Mouse (Mus musculus) cerebellum, adult 9-10 months (tissue): ENCODE results near the gene Scai.
"Not testable (repeated sequence)": the region's sequence is repeated elsewhere in the genome, so short reads cannot be mapped to it uniquely, and the experiment has no call there.

Experiments
- DNase-seq: peaks from one replicate; pipeline ENCODE4 v3.0.0; 2022

Scai gene

GRCm38 (mm10) chr2:39129526-39130326 is 60.8 kb downstream of the Scai start:
- DNase-seq: no peak

GRCm38 (mm10) chr2:39124167-39124566 is 66.4 kb downstream of the Scai start:
- DNase-seq: no peak

- DNase-seq: no peak
Measured at GRCm38 (mm10) chr2:39121137-39121536, 69.4 kb downstream of the Scai start.

- DNase-seq: no peak
Measured at GRCm38 (mm10) chr2:39116583-39116982, 74.0 kb downstream of the Scai start.

GRCm38 (mm10) chr2:39114093-39114492 is 76.4 kb downstream of the Scai start:
- no peak for DNase-seq

GRCm38 (mm10) chr2:39110514-39110913 is 80.0 kb downstream of the Scai start:
- no peak for DNase-seq

- DNase-seq: not testable (repeated sequence)
Measured at GRCm38 (mm10) chr2:39109712-39110111, 80.8 kb downstream of the Scai start.

- DNase-seq: peak; percentile 12
Measured at GRCm38 (mm10) chr2:39099951-39100350, 90.6 kb downstream of the Scai start.

- peak; percentile 14 for DNase-seq
Measured at GRCm38 (mm10) chr2:39097993-39098392, 92.5 kb downstream of the Scai start.

- DNase-seq: no peak
Measured at GRCm38 (mm10) chr2:39091966-39092365, 98.6 kb downstream of the Scai start.

GRCm38 (mm10) chr2:39082706-39083105 is 107.8 kb downstream of the Scai start:
- DNase-seq: no peak

- no peak for DNase-seq
Measured at GRCm38 (mm10) chr2:39070666-39071065, 119.9 kb downstream of the Scai start.

- DNase-seq: no peak
Measured at GRCm38 (mm10) chr2:39069096-39069495, 121.4 kb downstream of the Scai start.

GRCm38 (mm10) chr2:39065400-39065987 is 125.0 kb downstream of the Scai start, which contains the start of gene Golga1:
Gene Golga1, minus strand, starts transcription at chr2:39065541.
- DNase-seq: peak; percentile 86

- DNase-seq: no peak
Measured at GRCm38 (mm10) chr2:39064687-39065399, 125.7 kb downstream of the Scai start.

GRCm38 (mm10) chr2:39048515-39048914 is 142.0 kb downstream of the Scai start:
- DNase-seq: no peak

- DNase-seq: no peak
Measured at GRCm38 (mm10) chr2:39040215-39040614, 150.3 kb downstream of the Scai start.

- DNase-seq: no peak
Measured at GRCm38 (mm10) chr2:39031611-39032010, 158.9 kb downstream of the Scai start.

GRCm38 (mm10) chr2:39020004-39020403 is 170.5 kb downstream of the Scai start:
- DNase-seq: no peak

- no peak for DNase-seq
Measured at GRCm38 (mm10) chr2:39016581-39016980, 174.0 kb downstream of the Scai start.
